Mouse (Mus musculus): ENCODE measurements around the gene Dennd6b.
A peak's percentile ranks its signal among the peaks of the same experiment; 100 is the strongest.

Gene Dennd6b

DNA sequence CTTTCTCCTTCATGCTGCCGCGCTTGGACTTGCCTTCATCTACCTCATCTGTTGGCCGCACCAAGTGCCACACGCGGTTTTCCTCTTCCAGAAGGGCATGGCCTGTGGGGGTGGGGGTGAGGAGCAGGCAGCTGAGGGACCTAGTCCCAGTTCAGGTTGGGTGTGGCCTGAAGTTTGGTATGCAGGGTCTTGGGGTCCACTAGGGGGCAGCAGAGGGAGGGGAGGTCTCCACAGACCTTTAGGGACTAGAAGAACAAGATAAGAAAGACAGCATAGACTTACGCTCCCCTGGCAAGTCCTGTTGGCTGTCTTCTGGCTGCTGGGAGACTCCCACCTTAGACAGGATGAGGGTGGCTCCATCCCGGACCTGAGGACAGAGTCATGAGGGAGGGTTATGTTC, 38.3 kb downstream of the Dennd6b start:
- peak; percentile 91 for DNase-seq (ENCODE audit: low read depth)

DNA sequence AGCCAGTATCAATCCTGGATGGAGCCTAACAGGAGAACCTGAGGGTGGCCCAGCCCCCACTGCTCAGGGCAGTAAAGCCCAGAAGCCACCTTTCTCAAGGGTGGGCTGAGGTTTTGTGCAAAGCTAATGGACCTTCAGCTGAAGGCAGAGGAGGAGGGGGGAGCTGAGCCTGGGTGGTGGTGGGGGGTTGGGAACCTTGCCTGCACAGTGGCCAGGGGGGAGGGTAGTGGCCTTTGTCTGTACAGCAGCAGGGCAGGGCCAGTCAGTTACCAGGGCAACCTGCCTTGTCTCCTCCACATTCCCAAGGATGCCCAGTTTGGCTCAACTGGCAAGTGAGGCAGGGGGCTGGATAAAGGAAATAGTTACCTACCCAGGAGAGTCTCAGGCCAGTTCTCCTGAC, 44.0 kb downstream of the Dennd6b start:
- no peak for DNase-seq (ENCODE audit: low read depth)

DNA sequence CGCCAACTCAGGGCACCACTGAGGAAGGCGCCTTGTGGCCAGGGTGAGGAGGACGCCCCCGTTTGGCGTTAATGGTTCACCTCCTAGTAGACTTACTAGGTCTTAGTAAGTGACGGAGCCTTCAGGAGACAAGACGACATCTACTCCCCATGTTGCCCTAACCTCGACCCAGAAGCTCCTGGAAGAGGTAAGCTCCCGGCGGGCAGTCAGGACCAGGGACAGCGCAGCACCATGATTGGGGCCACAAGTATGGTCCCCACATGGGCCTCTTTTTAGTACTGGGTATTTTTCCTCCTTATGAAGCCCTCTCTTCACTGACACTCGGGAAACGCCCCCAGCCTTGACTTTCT, 46.3 kb downstream of the Dennd6b start:
- DNase-seq (ENCODE audit: low read depth), result peak; percentile 36

DNA sequence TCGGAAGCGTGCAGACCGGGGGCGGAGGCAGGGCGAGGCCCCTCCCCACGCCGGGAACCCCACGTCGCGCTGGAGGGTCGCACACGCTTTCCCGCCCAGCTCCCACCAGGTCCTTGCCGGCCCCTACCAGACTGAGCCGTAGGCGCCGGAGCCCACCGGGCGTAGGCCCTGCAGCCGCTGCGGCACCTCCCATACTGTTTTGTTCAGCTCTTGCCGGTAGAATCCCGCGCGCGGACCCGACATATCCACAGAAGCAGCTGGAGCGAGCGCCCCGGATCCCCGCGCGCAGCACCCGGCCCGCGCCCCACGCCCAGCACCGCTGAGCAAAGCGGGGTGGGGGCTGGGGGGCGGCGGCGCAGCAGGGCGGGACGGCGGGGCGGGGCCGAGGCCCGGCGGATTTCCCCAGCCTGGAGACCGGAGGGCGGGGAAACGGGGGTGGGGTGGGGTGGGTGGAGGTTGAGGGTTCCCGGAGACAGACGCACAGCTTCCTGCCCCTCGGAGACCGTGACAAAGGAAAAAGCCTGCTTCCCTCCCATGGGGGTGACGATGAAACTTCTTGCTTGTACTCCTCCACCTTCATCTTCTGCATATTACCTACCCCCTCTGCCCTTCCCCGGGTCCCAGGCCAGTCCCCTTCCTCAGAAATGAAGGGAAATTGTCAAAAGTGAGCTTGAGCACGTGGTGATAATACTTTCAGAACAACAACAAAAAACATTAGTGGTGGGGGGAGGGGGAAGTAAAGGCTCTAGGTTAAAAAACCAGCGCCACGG, 46.8 kb downstream of the Dennd6b start, which contains the start of gene Mapk11:
Gene Mapk11, minus strand, starts transcription at position 358 of the 770 bp plus-strand sequence.
- DNase-seq (ENCODE audit: low read depth), result no peak

DNA sequence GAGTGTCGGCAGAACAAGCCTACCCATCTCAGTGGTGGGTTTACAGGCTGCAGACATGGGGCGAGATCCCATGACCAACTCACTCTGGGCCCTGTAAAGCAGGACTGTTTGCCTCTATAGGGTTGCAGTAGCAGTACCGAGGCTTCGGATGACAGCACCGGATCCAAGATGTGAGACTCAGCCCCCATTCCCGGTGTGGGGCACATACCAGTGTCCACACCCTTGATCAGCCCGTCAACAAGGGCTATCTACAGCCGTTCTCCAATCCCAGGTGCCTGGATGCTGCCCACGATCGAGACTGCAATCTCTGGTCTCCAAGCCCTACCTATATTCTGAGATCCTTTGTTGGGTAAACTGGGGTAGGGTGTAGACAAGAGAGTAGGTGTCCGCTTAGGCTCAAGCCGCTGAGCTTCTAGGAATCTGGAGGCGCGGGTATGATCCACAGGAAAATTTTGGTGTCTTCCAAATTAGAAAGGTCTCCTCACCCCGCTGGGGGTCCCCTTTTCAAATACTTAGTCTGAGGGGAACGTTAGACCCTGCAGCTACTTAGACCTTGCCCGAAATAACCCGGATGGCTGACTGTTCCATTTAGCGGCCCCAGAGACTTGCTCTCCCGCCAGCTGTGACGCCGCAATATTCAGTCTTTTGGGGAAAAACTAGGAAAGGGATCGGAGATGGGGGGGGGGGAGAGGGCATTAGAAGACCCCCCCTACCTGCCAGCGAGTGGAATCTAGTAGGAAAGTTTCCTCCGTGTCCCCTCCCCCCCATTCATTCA, 47.6 kb downstream of the Dennd6b start:
- DNase-seq (ENCODE audit: low read depth), result no peak

DNA sequence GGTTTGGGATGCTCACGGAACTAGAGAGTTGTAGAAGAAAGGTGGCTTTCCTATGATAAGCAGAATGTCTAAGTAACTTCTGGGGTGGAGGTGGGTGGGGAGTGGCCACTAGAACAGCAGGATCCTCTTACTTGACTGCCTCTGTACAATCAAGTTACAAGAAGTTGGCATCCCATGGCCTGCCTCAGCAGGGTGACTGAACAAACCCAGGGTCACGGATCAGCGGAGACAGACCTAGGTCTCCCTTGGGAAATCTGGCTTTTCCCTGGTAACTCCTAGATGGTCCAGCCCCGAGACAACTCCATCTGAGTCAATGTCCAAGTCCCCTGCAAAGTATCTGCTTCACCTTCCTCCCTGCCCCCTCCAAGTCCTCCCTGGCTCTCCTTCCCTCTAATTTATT, 48.4 kb downstream of the Dennd6b start:
- no peak for DNase-seq (ENCODE audit: low read depth)

DNA sequence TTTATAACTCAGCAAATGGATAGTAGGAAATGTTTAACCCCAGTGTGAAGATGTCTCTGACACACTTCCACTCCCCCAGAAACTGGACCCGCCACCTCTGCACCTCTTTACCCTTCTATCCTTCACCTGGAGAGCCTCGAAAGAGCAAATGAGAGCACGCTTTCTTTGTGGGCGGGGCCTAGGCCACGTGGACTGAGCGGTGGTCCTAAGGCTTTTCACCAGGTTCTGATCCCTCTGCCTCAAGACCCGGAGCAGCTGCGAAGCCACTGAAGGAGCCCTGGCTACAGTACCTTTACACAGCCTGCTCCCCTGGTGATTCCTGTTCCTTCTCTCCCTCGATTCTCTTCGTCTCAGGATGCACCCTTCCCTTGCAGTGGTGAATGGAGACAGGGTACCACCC, 48.8 kb downstream of the Dennd6b start:
- DNase-seq (ENCODE audit: low read depth), result no peak

DNA sequence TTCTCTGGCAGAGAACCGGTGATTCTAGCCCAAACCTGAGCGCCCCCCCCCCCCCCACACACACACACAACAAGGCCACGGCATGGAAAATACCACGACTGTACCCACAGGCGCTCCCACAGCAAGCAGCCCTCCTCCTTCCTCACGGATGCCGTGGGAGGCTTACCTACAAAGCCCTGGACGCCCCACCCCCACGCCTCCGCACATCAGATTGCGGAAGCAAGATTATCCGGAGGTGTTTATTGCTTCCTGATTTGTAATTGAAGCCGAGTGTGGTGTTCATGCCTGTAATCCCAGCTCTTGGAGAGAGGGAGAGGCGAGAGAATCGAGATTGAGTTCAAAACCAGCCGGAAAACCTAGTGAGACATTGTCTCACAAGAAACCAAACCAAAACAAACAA, 49.3 kb downstream of the Dennd6b start:
- DNase-seq (ENCODE audit: low read depth), result no peak

DNA sequence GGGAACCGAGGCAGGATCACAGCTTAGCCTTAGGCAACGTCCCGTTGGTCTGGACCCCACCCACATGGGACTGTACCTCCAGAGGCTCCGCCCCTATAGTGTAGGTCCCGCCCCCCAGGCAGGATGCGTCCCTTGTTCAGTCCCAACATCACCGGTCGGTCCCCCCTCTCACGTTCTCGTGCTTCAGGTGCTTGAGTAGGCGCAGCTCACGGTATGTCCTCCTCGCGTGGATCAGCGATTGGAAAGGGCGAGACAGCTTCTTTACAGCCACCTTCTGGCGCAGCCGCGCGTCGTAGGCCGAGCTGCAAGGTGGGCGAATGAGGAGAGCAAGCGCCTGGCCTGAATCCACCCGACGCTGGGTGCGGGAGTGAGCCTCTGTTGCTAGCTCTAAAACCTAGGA, 49.8 kb downstream of the Dennd6b start:
- DNase-seq (ENCODE audit: low read depth), result no peak

DNA sequence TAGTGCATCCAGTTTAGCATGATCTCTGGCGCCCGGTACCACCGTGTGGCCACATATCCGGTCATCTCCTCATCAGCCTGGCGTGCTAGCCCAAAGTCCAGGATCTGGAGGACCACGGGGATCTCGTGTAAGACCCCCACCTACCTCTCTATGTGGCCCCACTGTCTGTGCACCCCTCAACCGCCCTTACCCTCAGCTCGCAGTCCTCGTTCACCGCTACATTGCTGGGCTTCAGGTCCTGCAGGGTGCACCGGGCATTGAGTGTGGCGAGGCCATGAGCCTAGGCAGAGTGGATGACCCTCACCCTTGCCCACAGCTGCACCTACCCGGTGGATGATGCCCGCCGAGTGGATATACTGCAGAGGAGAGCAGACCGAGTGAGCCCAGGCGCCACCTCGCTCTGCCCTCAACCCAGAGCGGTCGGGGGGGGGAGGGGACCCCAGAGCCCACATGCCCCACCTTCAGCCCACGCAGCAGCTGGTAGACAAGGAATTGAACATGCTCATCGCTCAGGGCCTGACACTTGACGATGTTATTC, 50.4 kb downstream of the Dennd6b start:
- DNase-seq (ENCODE audit: low read depth), result no peak

DNA sequence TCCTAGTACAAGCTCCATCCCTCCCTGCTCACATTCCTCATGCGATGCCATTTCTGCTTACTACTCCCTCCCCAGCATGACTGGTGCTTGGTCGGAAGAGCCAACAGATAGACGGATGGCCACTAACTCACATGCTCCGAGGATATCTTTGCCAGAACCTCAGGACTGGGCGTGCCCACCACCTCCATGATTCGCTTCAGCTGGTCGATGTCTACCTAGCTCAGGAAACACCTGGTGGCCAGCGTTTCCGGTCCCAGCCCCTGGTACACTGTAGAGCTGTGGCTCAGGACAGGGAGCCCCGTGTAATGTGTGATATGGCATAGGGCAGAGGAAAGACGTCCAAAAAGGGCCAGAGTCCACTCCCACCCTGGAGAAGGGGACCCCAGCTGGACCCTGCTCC, 51.3 kb downstream of the Dennd6b start:
- DNase-seq (ENCODE audit: low read depth), result peak; percentile 73

DNA sequence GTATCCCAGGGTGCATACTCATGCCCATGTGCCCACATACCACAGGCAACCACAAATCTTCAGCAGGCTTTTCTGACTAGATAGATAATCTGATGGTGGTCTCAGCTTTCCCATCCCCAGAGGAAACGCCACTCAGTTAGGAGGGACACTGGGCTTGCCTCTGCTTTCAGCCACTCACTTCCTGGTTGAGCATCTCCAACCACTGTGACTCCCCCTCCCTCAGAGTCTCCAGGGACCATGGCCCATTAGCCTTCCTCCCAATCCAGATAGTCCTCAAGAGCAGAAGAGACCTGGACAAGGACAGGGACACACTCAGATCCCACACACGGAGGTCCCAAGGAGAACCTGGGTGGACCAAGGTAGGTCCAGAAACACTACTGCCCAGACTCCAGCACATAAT, 53.2 kb downstream of the Dennd6b start:
- peak; percentile 35 for DNase-seq (ENCODE audit: low read depth)

DNA sequence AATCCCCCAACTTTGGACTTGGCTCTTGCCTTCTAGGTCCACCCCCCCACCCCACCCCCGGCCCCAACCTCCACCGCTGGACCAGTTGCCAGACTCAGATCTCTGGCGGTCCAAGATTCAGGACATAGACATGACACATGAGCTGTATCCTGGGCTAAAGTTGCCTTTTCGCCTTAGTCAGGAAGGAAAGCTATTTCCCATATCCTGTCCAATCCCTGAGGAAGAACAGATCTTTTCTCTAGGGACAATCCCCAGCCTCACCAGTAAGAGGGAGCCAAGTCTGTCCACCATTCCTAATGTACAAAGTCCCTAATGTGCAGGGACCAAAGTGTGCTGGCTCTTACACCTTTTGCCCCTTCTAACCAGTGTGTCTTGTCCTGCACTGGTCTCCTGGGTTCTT, 54.4 kb downstream of the Dennd6b start:
- DNase-seq (ENCODE audit: low read depth), result no peak

DNA sequence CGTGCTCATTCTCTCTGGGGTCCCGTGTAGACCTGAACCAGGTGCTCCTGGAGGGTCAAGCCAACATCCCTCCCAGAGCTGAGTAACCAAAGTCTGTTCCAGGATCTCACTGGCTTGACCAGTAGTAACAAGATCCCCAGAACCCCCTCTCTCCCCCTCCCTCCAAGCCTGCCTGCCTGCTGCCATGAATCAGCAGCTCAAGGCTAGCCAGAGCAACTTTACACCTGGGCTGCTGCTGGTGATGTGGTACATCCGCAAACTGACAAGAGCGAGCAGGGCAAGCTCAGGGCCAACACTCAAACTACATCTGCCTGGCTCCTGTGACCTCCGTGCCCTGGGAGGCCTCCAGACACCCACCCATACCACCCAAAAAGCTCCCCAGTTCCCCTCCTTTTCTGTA, 54.9 kb downstream of the Dennd6b start:
- DNase-seq (ENCODE audit: low read depth), result no peak

DNA sequence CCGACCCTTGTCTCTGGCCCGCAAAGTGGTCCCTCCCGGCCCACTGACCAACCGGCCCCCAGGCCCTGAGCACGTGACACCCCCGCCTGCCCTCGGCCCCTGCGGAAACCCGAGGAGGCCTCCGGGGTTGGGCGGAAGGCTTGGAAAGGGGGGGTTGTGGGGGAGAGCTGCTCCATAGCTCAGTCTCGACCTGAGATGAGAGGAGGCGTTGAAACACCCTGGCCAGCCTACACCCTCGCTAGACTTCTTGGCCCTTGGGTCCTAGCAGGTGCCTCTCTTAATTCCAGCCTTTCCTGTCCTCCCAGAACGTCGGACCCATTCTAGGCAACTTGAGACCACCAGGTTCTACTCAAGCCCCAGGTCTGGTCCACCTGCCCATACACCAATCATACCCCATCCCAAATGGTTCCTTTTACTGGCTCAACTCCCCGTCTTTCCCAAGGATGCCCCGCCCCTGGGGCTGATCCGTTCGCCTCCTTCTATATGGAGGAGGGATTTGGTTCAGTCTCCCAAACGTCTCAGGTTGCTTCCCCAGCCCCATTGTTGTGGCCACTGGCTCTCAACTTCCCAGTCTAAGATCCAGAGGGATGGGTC, 55.5 kb downstream of the Dennd6b start, which contains the start of gene Mapk12:
Gene Mapk12, minus strand, starts transcription at position 45 of the 594 bp plus-strand sequence.
- no peak for DNase-seq (ENCODE audit: low read depth)

DNA sequence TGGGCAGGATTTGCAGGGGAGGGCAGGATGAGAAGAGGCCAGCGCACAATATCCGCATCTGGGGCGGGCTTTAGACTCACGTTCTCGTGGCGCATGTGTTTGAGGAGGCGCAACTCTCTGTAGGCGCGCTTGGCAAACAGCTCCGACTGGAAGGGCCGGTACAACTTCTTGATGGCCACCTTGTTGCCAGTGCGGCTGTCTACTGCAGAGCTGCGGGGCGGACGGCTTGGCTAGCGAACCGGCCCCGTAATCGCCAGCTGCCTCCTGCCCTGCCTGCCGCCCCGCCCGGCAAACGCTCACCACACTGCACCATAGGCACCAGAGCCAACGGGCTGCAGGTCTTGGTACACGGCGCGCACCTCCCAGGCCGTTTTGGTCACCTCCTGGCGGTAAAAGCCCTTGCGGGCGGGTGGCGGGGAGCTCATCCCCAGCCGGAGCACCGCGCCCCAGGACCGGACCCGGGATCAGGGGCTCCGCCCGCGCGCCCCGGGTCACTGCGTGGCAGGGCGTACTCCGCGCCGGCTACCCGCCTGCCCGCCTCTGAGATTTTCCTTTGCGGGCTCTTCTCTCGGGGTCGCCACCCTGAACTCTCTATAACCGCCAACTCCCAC, 56.1 kb downstream of the Dennd6b start:
- no peak for DNase-seq (ENCODE audit: low read depth)

DNA sequence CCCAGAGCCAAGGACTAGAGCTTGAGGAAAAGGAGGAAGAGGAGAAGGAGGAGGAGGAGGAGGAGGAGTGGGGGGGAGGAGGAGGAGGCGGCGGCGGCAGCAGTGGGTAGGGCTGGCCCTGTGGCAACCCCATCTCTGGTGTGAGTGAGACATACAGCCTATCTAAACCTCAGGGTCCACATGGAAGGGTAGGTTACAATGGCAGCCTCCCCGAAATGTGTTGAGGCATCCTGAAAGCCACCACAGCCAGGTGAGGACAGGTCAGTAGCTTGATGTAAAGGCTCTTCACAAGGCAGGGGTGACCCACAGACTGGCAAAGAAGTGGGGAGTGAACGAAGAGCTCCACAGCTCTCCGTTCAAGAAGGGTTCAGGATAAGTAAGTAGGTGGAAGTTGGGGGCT, 57.8 kb downstream of the Dennd6b start:
- DNase-seq (ENCODE audit: low read depth), result no peak

DNA sequence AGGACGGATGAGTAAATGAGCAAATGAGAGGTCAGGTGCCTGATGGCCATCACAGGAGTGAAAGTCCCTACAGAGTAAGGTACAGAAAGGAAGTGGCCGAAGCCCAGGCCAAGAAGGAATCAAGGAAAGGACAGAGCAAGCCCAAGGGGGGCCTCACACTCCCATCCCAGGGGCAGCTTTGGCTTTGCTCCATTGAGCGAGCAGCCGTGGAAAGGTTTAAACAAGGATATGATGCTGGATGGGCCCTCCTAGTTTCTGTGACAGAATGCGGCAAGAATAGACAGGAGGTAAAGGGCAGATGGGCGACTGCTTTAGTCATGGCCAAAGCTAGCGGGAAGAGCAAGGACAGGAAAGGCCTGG, 58.3 kb downstream of the Dennd6b start:
- no peak for DNase-seq (ENCODE audit: low read depth)

DNA sequence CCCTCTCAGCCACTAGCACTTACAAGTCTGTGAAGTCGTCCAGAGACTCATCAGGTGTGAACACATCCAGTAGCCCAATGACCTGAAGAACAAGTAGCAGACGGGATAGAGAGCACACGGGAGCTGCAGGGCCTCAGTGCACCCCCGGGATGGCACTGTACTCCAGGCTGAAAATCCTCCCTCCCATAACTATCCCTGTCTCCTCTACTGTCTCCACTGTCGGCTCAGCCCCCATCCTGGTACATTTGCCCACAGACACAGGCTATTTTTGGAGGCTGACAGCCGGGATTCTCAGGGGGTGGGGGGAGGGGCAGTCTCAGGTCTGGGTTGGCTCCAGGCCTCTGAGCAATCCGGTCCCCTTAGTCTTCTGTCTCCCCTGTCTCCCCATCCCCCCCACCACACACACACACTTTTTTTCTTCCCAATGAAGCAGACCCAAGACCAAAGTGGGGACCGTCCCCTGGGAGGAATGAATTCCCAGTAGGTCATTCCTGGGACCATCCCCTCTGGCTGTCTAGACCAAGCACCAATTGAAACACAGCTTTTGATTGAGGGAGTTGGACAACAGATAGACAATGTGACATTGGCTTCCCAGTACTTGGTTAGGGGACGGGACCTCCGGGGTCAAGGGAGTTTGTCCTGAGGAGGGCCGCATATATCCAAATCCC, 58.8 kb downstream of the Dennd6b start:
- DNase-seq (ENCODE audit: low read depth), result no peak

DNA sequence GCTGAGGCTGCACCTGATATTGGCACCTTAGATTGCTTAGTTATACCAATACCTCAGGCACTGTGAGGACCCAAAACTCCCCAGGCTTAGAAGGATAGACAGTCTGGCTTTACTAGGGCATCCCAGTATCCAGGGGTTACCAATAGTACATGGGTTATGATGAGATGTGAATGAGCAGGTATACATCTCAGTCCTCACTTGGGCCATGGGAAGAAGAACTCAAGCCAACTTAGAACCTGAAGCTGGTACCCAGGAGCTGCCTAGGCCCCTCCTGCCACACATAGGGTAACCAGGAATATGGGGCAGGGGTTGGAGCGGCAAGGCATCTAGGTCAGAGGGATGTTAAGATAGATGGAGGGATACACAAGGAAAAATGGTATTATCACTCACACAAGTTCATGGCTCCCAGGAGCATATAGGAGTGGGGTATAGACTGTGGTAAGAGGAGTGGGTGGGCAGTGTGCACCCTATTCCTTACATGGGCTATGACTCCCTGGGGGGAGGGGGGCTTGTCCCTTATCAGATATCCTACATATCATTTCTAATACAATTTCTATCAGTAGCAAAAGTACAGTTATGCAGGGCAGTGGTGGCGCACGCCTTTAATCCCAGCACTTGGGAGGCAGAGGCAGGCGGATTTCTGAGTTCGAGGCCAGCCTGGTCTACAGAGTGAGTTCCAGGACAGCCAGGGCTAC, 59.7 kb downstream of the Dennd6b start:
- no peak for DNase-seq (ENCODE audit: low read depth)
